Mouse (Mus musculus): ENCODE data around the gene Pmis2.
A peak's percentile ranks its signal among the peaks of the same experiment; 100 is the strongest.

Pmis2 gene

DNA sequence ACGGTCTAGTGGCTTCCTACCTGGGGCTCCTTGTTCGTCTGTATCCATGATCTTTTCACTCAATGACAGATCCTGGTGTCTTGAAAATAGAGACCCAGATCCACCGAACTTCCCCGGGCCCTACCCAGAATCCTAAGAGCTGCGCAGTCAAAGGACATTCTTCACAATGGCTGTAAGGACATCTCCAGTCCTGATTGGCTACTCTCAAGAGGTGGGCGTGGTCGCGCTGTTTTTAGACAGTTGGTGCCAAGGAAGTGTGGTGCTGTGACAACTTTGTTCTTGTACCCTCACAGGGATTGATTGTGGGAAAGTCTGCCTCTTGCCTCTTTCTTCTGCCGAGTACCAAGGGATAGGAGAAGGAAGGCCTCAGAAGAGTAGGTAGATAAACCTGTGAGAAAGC, at the start of gene Pmis2:
Pmis2 (minus strand) TSS at position 126 of the 400 bp plus-strand sequence.
- no peak for DNase-seq (ENCODE audit: low spot score)

DNA sequence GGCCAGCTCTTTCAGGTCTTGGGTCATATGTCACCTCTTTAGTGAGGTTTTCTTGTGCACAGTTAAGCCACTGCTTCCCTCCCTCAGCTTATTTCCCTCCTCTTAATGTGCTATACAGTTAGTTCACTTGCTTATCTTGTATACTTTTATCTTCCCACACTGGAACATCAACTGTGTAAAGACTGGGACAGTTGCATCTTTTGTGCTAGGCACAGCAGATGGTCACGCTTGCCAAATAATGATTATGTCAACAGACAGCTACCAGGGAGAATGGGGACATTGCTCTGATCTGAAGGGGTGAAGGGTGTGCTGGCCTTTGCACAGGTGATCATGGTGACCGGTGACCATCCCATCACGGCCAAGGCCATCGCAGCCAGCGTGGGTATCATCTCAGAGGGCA, 48.3 kb upstream of the Pmis2 start:
- no peak for DNase-seq (ENCODE audit: low spot score)

- DNase-seq (ENCODE audit: low spot score): no peak
Measured at GRCm38 (mm10) chr7:30717716-30718046, 46.3 kb upstream of the Pmis2 start.

DNA sequence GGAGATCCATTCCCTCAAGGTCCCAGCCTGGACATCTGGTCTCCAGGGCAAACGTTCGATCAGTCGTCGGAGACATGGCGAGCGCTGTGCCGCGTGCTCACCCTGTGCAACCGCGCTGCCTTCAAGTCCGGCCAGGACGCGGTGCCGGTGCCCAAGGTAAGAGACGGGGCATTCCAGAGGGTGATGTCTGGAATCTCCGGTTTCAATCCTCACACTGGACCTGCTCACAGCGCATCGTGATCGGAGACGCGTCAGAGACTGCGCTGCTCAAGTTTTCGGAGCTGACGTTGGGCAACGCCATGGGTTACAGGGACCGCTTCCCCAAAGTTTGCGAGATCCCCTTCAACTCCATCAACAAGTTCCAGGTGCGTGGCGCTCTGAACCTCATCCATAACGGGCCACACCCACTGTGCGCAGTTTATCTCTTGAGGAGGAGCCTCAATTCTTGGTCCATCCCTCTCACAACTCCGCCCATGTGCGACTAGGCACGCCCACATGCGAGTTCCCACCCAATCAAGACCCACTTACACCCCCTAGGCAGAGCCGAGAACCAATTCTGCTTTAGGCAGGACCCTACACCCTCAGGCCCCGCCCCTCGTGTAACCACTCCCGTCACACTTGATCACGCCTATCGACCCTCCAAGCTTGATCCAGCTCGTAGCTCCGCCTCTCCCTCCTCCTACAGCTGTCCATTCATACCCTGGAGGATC, 45.8 kb upstream of the Pmis2 start:
- DNase-seq (ENCODE audit: low spot score): peak; percentile 78

DNA sequence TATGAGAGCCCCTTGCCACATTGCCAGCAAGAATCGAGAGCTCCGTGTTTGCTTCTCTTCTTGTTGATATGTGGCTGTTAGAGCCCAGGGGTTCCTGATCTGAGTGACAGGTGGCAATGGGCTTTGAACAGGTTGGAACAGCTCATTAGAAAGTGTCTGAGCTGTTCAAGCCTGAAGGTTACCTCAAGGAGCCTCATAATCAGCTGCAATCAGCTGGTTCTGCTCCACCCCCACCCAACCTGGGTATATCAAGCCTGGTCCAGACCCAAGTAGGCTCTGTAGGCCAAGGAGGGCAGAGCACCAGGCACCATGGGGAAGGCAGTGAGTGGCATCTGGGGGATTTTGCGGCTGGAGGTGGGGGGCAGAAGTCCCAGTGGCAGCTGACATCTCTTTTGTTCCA, 40.5 kb upstream of the Pmis2 start, which contains the start of gene Atp4a:
Atp4a (plus strand) TSS at position 268 of the 400 bp plus-strand sequence.
- no peak for DNase-seq (ENCODE audit: low spot score)

GRCm38 (mm10) chr7:30707441-30707840, 36.0 kb upstream of the Pmis2 start:
- DNase-seq (ENCODE audit: low spot score): no peak

GRCm38 (mm10) chr7:30706214-30706882, 34.9 kb upstream of the Pmis2 start:
- DNase-seq (ENCODE audit: low spot score): peak; percentile 50

GRCm38 (mm10) chr7:30698589-30698988, 27.2 kb upstream of the Pmis2 start, which contains the start of gene 2200002J24Rik:
Gene 2200002J24Rik, plus strand, starts transcription at chr7:30698926.
- DNase-seq (ENCODE audit: low spot score): peak; percentile 65

DNA sequence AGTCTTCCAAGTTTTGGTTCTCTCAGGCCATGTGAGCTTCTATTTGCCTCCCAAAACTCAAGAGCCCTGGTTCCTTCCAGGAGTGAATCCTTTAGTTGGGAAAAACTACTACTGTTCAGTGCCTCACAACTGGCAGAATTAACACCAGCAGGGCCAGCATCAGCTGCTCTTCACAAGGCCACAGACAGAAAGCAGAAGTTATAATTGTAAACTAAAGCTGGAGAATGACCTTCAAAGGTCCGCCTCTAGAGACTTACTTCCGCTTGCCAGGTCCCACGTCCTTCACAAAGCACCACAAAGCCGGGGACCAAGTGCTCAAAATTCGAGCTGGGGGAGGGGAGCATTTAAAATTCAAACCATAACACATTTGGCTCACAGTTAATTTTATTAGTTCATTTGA, 26.7 kb upstream of the Pmis2 start:
- peak; percentile 30 for DNase-seq (ENCODE audit: low spot score)

DNA sequence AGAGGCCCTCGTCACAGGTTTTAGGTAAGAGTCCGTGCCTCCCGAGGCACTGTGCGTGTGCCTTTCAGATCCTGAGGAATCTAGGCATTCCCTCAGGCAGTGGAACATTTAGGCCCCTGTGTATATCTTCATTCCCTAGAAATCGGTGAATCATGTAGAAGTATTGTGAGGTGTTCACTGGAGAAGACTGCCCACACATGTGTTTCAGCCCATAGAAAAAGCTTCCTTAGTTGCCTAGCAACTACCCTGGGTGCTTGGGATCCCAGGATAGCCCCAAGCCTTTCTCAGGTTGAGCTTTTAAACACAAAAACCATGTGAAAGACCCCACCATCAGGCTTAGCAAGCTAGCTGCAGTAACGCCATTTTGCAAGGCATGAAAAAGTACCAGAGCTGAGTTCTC, 16.9 kb upstream of the Pmis2 start:
- DNase-seq (ENCODE audit: low spot score): no peak

- DNase-seq (ENCODE audit: low spot score): no peak
Measured at GRCm38 (mm10) chr7:30683425-30683824, 12.0 kb upstream of the Pmis2 start.

DNA sequence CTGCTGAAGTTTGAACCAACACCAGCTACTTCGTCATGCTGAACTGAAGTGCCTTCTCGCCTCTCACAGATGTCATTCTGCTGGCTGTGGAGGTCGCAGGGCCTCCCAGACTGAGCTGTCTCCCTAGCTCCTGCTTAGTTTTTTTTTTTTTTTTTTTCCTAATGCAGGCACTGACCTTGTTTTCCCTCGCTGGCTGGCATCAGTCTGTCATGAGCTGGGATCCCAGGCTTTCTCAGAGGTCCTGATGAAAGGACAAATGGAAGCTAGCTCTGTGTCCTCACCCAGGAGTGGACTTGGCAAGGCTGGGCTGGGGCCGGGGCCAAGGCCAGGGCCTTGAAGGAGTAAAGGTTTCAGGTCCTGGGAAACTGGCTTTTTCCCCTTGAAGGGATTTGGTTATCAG, 10.5 kb upstream of the Pmis2 start:
- peak; percentile 37 for DNase-seq (ENCODE audit: low spot score)

- peak; percentile 15 for DNase-seq (ENCODE audit: low spot score)
Measured at GRCm38 (mm10) chr7:30678263-30678975, 7.0 kb upstream of the Pmis2 start.

DNA sequence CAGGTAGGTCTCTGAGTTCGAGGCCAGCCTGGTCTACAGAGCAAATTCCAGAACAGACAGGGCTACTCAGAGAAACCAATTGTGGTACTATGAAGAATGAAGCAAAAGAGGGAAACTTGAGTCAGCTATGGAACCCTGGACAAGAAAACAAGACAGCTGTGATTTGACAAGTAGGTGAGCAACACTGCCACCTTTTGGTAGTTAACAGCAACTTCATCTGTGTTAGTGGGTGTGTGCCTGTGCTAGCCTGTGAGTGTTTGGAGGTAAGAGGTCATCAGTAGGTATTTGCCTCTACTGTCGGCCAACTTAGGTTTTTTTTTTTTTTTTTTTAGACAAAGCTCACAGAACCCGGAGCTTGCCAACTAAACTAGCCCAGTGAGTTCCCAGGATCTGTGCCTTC, 2.2 kb downstream of the Pmis2 start:
- DNase-seq (ENCODE audit: low spot score): no peak

- DNase-seq (ENCODE audit: low spot score): no peak
Measured at GRCm38 (mm10) chr7:30665321-30665720, 6.1 kb downstream of the Pmis2 start.

DNA sequence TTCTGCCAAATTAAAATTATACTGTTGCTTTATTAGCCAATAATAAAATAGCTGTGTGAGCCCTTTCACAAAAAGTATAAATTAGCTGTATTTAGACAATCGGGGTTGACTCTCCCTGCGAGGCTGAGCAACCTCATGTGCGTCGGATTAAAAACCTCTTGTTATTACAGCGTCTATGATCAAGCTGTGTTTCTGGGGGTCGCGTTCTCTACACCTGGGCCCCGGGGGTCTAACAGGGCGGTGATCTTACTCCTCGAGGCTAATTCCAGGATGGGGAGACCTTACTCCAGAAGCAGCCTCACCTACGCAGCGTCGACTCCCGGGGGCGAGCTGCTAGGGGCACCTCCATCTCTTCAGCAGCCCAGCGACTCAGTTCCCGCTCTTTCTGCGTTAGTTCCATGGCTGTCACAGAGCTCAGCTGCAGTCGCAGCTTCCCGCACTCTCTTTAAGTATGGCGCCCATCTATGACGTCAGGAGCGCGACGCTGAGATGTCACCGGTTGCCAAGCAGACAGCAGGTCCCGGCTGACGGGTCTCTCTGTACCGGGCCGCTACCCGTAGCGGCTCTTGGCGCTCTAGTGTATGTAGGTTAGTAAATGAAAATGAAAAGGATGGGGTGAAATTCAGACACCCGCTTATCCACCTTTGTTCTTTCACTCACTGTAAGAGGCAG, 6.7 kb downstream of the Pmis2 start, which contains the start of gene Haus5:
Haus5 (minus strand) TSS at position 466 of the 672 bp plus-strand sequence.
- DNase-seq (ENCODE audit: low spot score): peak; percentile 86

DNA sequence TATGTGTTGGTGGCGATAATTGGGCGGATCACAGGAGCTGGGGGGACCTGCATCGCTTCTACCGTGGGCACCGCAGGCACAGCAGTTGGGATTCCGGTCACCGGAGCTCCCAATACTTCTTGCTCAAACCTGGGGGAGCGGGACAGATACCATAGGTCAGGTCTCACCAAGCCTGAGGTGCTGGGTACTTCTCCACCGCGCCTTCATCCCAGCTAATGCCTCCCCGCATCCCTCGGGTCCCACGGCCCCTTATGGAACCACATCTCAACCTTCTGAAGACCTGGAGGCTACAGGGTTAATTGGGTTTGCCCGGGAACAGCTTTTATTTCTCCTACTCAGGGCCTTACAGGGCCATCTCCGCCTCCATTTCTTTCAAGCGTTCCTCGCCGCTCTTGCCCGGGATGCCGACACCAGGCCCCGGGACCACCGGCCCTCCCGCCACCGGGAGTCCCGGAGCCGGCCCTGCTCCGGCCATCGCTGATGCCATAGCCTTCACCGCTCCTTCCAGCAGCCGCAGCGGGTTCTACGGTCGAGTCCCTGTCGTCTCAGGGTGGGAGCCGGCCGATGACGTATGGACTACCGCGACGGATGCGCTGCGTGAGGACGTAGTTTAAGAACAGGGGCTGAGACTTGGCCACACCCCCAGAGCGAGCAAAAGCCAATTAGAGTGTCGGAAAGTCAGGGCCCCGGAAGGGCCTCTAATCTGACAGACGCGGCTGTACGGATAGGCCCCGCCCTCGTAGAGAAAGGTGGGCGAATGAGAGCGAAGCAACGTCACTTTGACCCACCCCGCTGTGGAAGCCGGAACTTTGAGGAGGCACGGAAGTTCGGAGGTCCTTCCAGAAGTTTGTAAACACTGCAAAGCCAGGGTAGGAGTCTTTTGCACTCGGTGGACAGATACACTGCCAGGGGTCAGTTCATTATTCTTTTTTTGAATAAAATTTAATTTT, 21.5 kb downstream of the Pmis2 start, which contains the start of gene Rbm42:
Rbm42 (minus strand) TSS at position 727 of the 950 bp plus-strand sequence.
- DNase-seq (ENCODE audit: low spot score): peak; percentile 96

GRCm38 (mm10) chr7:30639083-30639482, 32.3 kb downstream of the Pmis2 start:
- no peak for DNase-seq (ENCODE audit: low spot score)

DNA sequence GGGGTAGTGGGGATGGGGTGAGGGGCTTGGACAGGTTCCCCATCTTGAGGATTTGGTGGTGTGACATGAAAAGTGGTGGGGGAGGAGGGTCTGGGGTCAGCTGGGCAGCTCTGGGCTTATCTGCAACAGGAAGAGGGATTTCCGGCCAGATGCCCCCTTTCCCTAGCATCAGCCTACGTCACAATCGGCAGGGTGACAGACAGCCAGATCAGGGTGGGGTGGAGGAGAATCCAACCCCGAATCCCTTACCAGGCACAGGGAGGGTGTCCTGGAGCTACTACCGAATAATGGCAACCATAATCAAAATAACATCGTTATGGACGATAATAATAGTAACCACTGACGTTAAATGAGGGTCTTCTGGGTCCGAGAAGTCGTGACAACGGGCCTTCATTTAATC, 35.0 kb downstream of the Pmis2 start:
- no peak for DNase-seq (ENCODE audit: low spot score)

DNA sequence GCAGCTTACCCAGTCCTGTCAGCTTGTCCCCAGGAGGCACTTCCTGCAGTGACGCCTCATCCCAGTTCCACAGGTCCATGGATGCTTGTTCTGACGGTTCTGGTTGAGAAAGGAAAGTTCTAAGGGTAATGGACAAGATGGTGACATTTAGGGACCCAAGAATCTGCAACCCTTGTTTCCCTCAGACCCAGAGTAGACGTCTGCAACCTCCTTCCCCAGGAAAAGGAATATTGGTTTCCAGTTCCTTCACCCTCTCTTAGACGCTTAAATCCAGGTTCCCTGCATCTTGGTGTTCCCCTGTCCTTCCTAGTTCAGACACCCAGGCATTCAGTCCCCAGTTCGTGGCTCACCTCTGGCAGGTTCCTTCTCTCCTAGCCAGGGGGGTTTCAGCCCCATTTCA, 35.7 kb downstream of the Pmis2 start, which contains the start of gene Etv2:
Etv2 (minus strand) TSS at position 101 of the 400 bp plus-strand sequence.
- no peak for DNase-seq (ENCODE audit: low spot score)

- DNase-seq (ENCODE audit: low spot score): peak; percentile 48
Measured at GRCm38 (mm10) chr7:30634621-30635020, 36.8 kb downstream of the Pmis2 start.

Measured in ovary, postnatal 36 days (tissue).